Mouse (Mus musculus) 3134 (cell line): ENCODE measurements around the gene Dppa4.

ENCODE experiments used
- DNase-seq: peaks from one replicate; pipeline ENCODE4 v3.0.0-alpha.2; 2011; ENCODE audit warnings: low spot score; ENCODE audit not compliant: insufficient read length; ENCODE audit errors: extremely low read depth

Dppa4 gene

GRCm38 (mm10) chr16:48323602-48324345 lies 40.2 kb downstream of the Dppa4 start:
- DNase-seq = no peak

- DNase-seq = no peak
Observed at GRCm38 (mm10) chr16:48326903-48327302, 43.4 kb downstream of the Dppa4 start.

DNA sequence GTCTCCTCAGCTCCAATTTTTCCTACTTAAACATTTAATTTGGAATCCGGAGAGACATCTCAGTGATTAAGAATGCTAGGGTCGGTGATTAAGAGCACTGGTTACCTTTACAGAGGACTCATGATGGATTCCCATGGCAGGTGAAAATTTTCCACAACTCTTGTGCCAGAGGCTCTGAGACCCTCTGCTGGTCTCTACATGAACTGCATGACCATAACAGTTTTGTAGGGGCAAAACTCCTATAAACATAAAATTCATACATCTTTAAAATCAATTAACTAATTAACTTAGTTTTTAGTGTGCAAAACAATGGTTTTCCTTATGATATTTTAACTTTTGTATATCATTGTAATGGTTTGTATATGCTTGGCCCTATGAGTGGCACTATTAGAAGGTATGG lies 44.9 kb downstream of the Dppa4 start:
- DNase-seq = no peak

- no peak for DNase-seq
Observed at GRCm38 (mm10) chr16:48331822-48332221, 48.3 kb downstream of the Dppa4 start.

DNA sequence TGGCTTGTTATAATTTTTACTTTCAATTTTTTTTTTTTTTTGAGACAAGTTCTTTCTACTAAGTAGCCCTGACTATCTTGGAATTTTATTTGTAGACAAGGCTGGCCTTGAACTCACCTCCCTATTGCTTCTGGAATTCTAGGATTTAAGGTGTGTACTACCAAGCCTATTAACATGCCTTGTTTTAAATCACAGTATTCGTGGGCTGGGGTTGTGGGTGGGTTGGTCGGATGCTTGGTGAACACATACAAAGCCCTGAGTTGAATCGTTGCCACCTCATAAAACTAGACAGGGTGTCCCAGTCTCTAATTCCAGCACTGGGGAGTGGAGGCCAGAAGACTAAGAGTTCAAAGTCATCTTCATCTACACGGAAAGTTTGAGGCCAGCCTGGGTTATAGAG lies 51.8 kb downstream of the Dppa4 start:
- no peak for DNase-seq
